Mouse (Mus musculus): Measurements from ENCODE around the gene Nlgn1.

- TF ChIP-seq GATA1 (IDR thresholded peaks at IDR 0.05; ENCODE audit: low read length), result no peak
- no peak for TF ChIP-seq TAL1 (IDR thresholded peaks at IDR 0.05; ENCODE audit: low read length)
These were observed 197.2 kb downstream of the Nlgn1 start for GRCm38 (mm10) chr3:26134839-26135651.
